Mouse (Mus musculus) intestine, postnatal 0 days (tissue): ENCODE data around the gene Rplp2. TPM values are rescaled to one million over a fixed set of nuclear protein-coding genes. Genes with fewer than 3 reads are reported as not detected.
A peak's percentile ranks its signal among the peaks of the same experiment; 100 is the strongest.

Source experiments
- ATAC-seq: fragments of 200-750 bp; cut with Nextera tagmentation; 2 replicates; pipeline ENCODE4 v1.8.0; 2017; ENCODE audit warnings: mild to moderate bottlenecking, moderate TSS enrichment, moderate library complexity
- H3K27ac ChIP-seq: fragments of 300-500 bp; sonication (generic); 2 replicates; pipeline ENCODE4 v1.5.1; 2014; ENCODE audit warnings: mild to moderate bottlenecking, low read depth, low read length, moderate library complexity
- H3K27me3 ChIP-seq: fragments of 300-500 bp; sonication (generic); replicated peaks from 2 replicates; pipeline ENCODE4 v1.6.1; 2014; ENCODE audit warnings: low read length, mixed read lengths; ENCODE audit not compliant: control insufficient read depth, insufficient read depth
- H3K36me3 ChIP-seq: fragments of 300-500 bp; sonication (generic); 2 replicates; pipeline ENCODE4 v1.6.1; 2014; ENCODE audit warnings: mild to moderate bottlenecking, moderate library complexity; ENCODE audit not compliant: control insufficient read depth, insufficient read depth
- H3K4me1 ChIP-seq: fragments of 300-500 bp; sonication (generic); replicated peaks from 2 replicates; pipeline ENCODE4 v1.6.1; 2014; ENCODE audit warnings: antibody characterized with exemption, low read length, mixed read lengths; ENCODE audit not compliant: control insufficient read depth, insufficient read depth
- H3K4me2 ChIP-seq: fragments of 300-500 bp; sonication (generic); replicated peaks from 2 replicates; pipeline ENCODE4 v1.6.1; 2014; ENCODE audit warnings: low read depth, mild to moderate bottlenecking, moderate library complexity
- H3K4me3 ChIP-seq: fragments of 300-500 bp; sonication (generic); 2 replicates; pipeline ENCODE4 v1.5.1; 2014; ENCODE audit warnings: low read depth, low read length
- H3K9ac ChIP-seq: fragments of 300-500 bp; sonication (generic); 2 replicates; pipeline ENCODE4 v1.6.1; 2014; ENCODE audit warnings: mild to moderate bottlenecking, low read depth, low read length
- H3K9me3 ChIP-seq: fragments of 300-500 bp; sonication (generic); 2 replicates; pipeline ENCODE4 v1.6.1; 2016; ENCODE audit warnings: mixed run types; ENCODE audit not compliant: control insufficient read depth
- CTCF ChIP-seq: sonication (generic); IDR thresholded peaks from 2 replicates; pipeline ENCODE4 v1.5.1; 2016; ENCODE audit warnings: low read depth, mild to moderate bottlenecking, control low read depth, antibody characterized with exemption, moderate library complexity
- WGBS: fragments of 180-500 bp; shearing (Covaris S2); extraction: QIAGEN DNeasy Blood & Tissue Kit; methylation state at CpG from one replicate; pipeline ENCODE4 v1.1.7; 2014; 5-methylcytosine and 5-hydroxymethylcytosine counted together
- polyA plus RNA-seq: library from polyadenylated mRNA; unstranded; fragments of >200 nt; fragmentation: Nextera tagmentation; extraction: Ambion mirVana; gene quantifications from 2 replicates; pipeline ENCODE4 v1.2.1, GENCODE M21; 2015

Gene Rplp2
- polyA plus RNA-seq, 1 experiment from 2014 or later: 968 TPM

DNA sequence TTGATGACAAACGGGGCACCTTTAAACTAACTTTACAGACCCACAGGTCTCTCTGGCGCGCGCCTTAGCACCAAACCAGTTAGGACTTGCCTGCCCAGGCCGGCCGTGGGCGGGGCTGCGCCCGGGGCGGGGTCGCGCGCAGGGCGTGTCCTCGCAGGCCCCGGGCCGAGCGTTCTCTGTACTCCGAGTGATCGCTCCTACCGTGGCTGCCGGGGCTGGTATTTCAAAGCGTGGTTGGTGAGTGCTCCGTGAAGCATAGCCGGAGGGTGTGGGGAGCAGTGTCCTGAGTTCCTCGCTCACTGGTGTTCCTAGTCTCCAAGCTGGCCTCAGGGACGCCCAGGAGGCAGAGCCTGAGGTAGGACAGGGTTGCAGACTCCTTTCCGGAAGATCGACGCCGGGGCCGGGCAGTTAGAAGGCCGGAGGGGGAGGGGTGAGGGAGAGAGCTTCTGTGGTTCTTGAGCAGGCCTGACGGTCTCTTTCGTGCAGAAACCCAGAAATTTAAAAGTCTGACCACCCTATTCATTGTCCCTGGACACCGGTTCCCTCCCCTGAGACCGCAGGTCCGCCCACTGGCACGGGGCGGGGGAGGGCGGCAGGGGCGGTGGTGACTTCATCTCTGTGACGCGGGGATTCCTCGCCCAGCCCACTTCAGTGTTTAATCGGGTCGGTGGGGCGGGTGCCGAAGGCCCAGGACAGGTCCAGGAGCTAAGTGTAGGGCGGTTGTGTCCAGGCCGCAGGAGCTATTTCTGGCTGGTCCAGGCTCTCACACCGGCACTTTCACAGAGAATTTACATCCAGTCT lies 20.3 kb downstream of the Rplp2 start, which contains the start of gene Cd151:
Gene Cd151, plus strand, starts transcription at position 163 of the 801 bp plus-strand sequence.
- peak; percentile 70 for ATAC-seq
- TF ChIP-seq CTCF: no peak
- H3K4me3 ChIP-seq: peak within 1 kb of the TSS; percentile 66
- H3K9me3 ChIP-seq: no peaks in the 10 kb centered on the region
- 1% methylated on average over 47 of the region's 52 CpGs for WGBS
- H3K36me3 ChIP-seq: peaks cover 26% of the 10 kb centered on the region
- peak within 1 kb of the TSS; percentile 80 for H3K4me2 ChIP-seq
- peaks cover 14% of the 10 kb centered on the region for H3K4me1 ChIP-seq
- peak within 1 kb of the TSS; percentile 67 for H3K9ac ChIP-seq
- peaks cover 11% of the 10 kb centered on the region for H3K27me3 ChIP-seq
- H3K27ac ChIP-seq: peak within 1 kb of the TSS; percentile 73

DNA sequence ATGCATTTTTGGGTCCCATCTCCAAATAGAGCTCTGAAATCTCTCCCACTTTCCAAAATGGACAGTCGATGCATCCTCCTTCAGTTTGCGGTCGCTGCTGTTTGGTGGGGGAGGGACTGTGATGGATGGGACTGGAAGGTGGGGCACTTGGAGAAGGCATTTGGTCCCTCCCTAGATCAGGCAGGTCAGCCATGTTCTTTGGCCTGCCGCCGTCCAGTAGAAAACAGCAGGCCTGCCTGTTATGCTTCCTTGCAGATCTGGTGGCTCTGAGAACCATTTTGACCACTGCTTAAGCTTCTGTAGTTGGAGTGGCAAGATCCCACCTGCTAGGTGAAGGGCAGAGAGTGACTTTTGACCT lies 21.0 kb downstream of the Rplp2 start:
- peaks cover 31% of the 10 kb centered on the region for H3K36me3 ChIP-seq
- ATAC-seq: peak; percentile 5; the same call in 1 of the 2 replicates
- peak overlapping the region; percentile 66 for H3K4me3 ChIP-seq
- peak overlapping the region; percentile 80 for H3K4me2 ChIP-seq
- peak overlapping the region; percentile 67 for H3K9ac ChIP-seq
- H3K9me3 ChIP-seq: no peaks in the 10 kb centered on the region
- H3K27ac ChIP-seq: peak overlapping the region; percentile 73
- H3K4me1 ChIP-seq: peaks cover 14% of the 10 kb centered on the region
- no peak for TF ChIP-seq CTCF
- 10% methylated on average over 5 of the region's 5 CpGs for WGBS
- H3K27me3 ChIP-seq: peaks cover 11% of the 10 kb centered on the region

DNA sequence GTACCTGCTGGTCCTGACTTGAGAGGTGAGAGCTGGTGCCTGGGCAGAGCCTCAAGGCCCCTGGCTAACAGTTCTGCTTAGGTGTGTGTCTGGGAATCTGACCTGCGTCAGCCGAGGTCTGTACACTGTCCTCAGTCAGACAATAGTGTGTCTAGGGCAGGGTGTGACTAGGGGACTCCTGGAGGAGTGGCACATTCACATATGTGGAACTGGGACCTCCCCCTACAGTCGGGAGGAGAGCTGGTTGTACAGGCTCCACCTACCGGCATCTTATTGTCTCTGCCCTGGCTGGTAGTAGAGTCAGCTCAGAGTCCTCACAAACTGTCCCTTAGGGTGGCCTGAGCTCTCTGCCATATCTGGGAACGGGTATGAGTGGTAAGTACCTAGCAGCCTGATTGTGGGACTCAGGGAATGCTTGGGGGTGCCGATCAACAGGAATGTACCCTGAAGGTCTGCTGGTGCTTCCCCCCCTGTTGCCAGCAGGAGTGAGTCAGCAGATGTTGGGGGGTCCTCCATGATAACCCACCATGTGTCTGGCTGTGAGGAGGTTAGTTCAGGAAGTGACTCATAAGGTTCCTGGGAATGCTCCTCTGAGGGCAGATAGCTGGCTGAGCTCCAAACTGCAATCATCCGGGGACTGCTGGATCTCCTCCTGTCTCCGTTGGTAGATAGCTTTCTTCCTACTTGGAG lies 21.5 kb downstream of the Rplp2 start:
- peak overlapping the region; percentile 80 for H3K4me2 ChIP-seq
- TF ChIP-seq CTCF: peak; percentile 75
- 3% methylated on average over 8 of the region's 8 CpGs for WGBS
- peak overlapping the region; percentile 73 for H3K27ac ChIP-seq
- peak overlapping the region; percentile 66 for H3K4me3 ChIP-seq
- peaks cover 11% of the 10 kb centered on the region for H3K27me3 ChIP-seq
- no peaks in the 10 kb centered on the region for H3K9me3 ChIP-seq
- peak; percentile 69 for ATAC-seq
- H3K9ac ChIP-seq: peak overlapping the region; percentile 67
- H3K4me1 ChIP-seq: peaks cover 14% of the 10 kb centered on the region
- peaks cover 31% of the 10 kb centered on the region for H3K36me3 ChIP-seq

DNA sequence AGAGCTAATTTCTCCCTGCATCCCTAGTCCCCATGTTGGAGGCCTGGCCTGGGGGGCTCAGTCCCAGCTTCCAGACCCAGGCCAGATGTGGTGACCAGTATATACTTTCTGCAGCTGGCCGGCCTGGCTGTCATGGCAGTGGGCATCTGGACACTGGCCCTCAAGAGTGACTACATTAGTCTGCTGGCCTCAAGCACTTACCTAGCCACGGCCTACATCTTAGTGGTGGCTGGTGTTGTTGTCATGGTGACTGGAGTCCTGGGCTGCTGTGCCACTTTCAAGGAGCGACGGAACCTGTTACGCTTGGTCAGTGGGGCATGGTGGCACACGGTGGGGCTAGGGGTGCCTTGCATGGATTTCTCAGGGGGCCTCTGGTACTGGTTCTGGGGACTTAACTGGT lies 22.2 kb downstream of the Rplp2 start:
- ATAC-seq: no peak
- Histone ChIP-seq H3K9ac (peak overlapping the region; percentile 26; the same call in 1 of the 2 replicates), H3K27me3 (peaks cover 8% of the 10 kb centered on the region), H3K9me3 (no peaks in the 10 kb centered on the region), H3K4me3 (peak overlapping the region; percentile 66; the same call in 1 of the 2 replicates), H3K27ac (peak overlapping the region; percentile 73), H3K36me3 (peaks cover 31% of the 10 kb centered on the region), H3K4me1 (peaks cover 18% of the 10 kb centered on the region), H3K4me2 (peak overlapping the region; percentile 80)
- TF ChIP-seq CTCF: no peak
- WGBS: 83% methylated on average over 6 of the region's 6 CpGs

DNA sequence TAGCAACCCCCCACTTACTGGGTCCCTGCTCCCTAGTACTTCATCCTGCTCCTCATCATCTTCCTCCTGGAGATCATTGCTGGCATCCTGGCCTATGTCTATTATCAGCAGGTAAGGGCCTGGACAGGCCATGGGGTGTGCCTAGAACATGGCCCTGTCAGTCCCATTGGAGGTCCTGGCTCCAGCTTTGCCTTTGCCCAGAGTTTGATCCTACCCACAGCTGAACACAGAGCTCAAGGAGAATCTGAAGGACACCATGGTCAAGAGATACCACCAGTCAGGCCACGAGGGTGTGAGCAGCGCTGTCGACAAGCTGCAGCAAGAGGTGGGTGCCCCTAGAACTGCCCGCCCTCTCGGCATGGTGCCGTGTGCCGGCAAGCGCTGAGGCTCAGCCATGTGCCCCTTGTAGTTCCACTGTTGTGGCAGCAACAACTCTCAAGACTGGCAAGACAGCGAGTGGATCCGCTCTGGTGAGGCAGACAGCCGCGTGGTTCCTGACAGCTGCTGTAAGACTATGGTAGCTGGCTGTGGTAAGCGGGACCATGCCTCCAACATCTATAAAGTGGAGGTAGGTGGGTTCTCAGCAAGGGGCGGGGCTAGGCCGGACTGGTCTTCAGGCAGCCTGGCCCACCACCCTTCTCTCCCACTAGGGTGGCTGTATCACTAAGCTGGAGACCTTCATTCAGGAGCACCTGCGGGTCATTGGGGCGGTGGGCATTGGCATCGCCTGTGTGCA lies 22.9 kb downstream of the Rplp2 start:
- Histone ChIP-seq H3K4me2 (no peak overlapping the region), H3K4me1 (peaks cover 20% of the 10 kb centered on the region), H3K4me3 (no peak overlapping the region), H3K9me3 (no peaks in the 10 kb centered on the region), H3K9ac (no peak overlapping the region), H3K36me3 (peaks cover 31% of the 10 kb centered on the region), H3K27me3 (0 out of 2 replicates have a peak, but pooled peaks cover under 1% of the 10 kb centered on the region), H3K27ac (peak overlapping the region; percentile 73; the same call in 1 of the 2 replicates)
- no peak for ATAC-seq
- WGBS: 93% methylated on average over 18 of the region's 18 CpGs
- no peak for TF ChIP-seq CTCF

DNA sequence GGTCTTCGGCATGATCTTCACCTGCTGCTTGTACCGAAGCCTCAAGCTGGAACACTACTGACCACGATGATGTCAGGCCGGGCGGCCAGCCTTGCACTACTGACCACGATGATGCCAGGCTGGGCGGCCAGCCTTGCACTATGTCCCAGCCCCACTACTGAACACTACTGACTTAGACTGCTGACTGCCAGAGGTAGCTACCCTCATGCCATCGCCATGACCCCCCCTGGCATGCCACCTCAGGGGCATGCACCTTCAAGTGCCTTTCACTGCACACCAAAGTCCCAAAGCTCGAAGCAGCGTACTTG lies 23.4 kb downstream of the Rplp2 start:
- TF ChIP-seq CTCF: no peak
- no peak for ATAC-seq
- H3K4me3 ChIP-seq: no peak overlapping the region
- no peak overlapping the region for H3K27ac ChIP-seq
- no peaks in the 10 kb centered on the region for H3K9me3 ChIP-seq
- H3K4me2 ChIP-seq: no peak overlapping the region
- no peak overlapping the region for H3K9ac ChIP-seq
- H3K4me1 ChIP-seq: peaks cover 20% of the 10 kb centered on the region
- H3K27me3 ChIP-seq: no peaks in the 10 kb centered on the region
- peaks cover 31% of the 10 kb centered on the region for H3K36me3 ChIP-seq
- WGBS: 88% methylated on average over 10 of the region's 10 CpGs
